ENCODE assay signal across 20 mouse cellular contexts in genomic region chr19:11589891-11590449, GRCm38 (mm10). TPM values are rescaled to one million over a fixed set of nuclear protein-coding genes. Genes with fewer than 3 reads are reported as not detected.
DNase-seq lines count a peak whose midpoint lies in the region.
"Had no signal": no experiment of that assay in that cellular context is flagged by ENCODE, and none has a peak within 500 bp of the region (broad histone marks: within the 10 kb centered on the region; RNA-seq: fewer than 3 reads in every experiment).

No protein-coding gene starts in this region.

- peak; percentile 85 for DNase-seq in heart, adult 11 months
- no peak for DNase-seq in heart, postnatal 10 days
- DNase-seq in thymus, postnatal 25 days, result peak; percentile 32
- DNase-seq in thymus, postnatal 10 days (ENCODE audit: low spot score in 2 of 2), result no peak
- DNase-seq in induced T-regulatory cell, adult 2 months (ENCODE audit: low read depth), result peak; percentile 56
- no peak for DNase-seq in cerebellum, postnatal 25 days
- DNase-seq in kidney, postnatal 10 days, result no peak
- DNase-seq: adrenal gland, adult 8-10 months; cerebellum, adult 8-10 months; cerebellum, postnatal 36 days; gastrocnemius, postnatal 14 days; heart, postnatal 36 days; kidney, adult 11 months; kidney, postnatal 36 days; layer of hippocampus, postnatal 36 days; retina, postnatal 1 day; right cerebral cortex, postnatal 14 days had no signal

- intact Hi-C loops in heart, postnatal 10 days (cut with DNase I), result no loop called here

RNA-seq across cellular contexts. Expression of gene Ms4a6d, which starts 14.7 kb away (rescaled TPM):
- 1 to 10 TPM; 1.5 to 2.7 TPM for total RNA-seq in heart, postnatal 10 days (2021)
- total RNA-seq: megakaryocyte-erythroid progenitor cell, adult 5-6 weeks had no signal

RNA-seq across cellular contexts. Expression of gene Ms4a2, which starts 33.5 kb away (rescaled TPM):
- total RNA-seq in heart, postnatal 10 days (2021), result under 1 TPM in 1 of 2 experiments, not detected in 1; 0.47 TPM
- total RNA-seq: heart, postnatal 36 days; layer of hippocampus, postnatal 36 days had no signal

RNA-seq across cellular contexts. Expression of gene Ms4a3, which starts 50.7 kb away (rescaled TPM):
- total RNA-seq in heart, postnatal 10 days (2021), result not detected
- total RNA-seq: adrenal gland, adult 8-10 months; gastrocnemius, postnatal 14 days; heart, postnatal 36 days; layer of hippocampus, postnatal 36 days; monocyte, adult 5-6 weeks had no signal

RNA-seq across cellular contexts. Expression of gene Ms4a4d, which starts 53.4 kb away (rescaled TPM):
- 1 to 10 TPM; 1.5 TPM for total RNA-seq in heart, postnatal 10 days (2021)
- total RNA-seq: granulocyte monocyte progenitor cell, adult 5-6 weeks; layer of hippocampus, postnatal 36 days; megakaryocyte-erythroid progenitor cell, adult 5-6 weeks; monocyte, adult 5-6 weeks had no signal

Comparison
In these comparisons a context has a peak if more than half of its experiments do, and no peak if none do; other contexts are left out.
1. DNase-seq: peak in heart, adult 11 months (single experiment), thymus, postnatal 25 days (single experiment) and induced T-regulatory cell, adult 2 months (single experiment); none in heart, postnatal 10 days (0 of 2), thymus, postnatal 10 days (0 of 2), cerebellum, postnatal 25 days (0 of 2) and kidney, postnatal 10 days (single experiment).